Mouse (Mus musculus) hindbrain, embryonic 14.5 days (tissue): Measurements from ENCODE around the gene Hic2. TPM values are rescaled to one million over a fixed set of nuclear protein-coding genes. Genes with fewer than 3 reads are reported as not detected.
A peak's percentile ranks its signal among the peaks of the same experiment; 100 is the strongest.

ENCODE experiments used
- ATAC-seq: fragments of 200-750 bp; cut with Nextera tagmentation; 2 replicates; pipeline ENCODE4 v1.8.0; 2017; ENCODE audit warnings: moderate number of reproducible peaks, mild to moderate bottlenecking, moderate TSS enrichment, moderate library complexity; ENCODE audit not compliant: low FRiP score
- DNase-seq: peaks from one replicate; pipeline ENCODE4 v3.0.0-alpha.2; 2015; ENCODE audit warnings: low spot score
- H3K27ac ChIP-seq: fragments of 300-500 bp; sonication (generic); 2 replicates; pipeline ENCODE4 v1.5.1; 2014; ENCODE audit warnings: mild to moderate bottlenecking, moderate library complexity
- H3K27me3 ChIP-seq: fragments of 300-500 bp; sonication (generic); 2 replicates; pipeline ENCODE4 v1.6.1; 2014; ENCODE audit warnings: mild to moderate bottlenecking, low read length, mixed read lengths; ENCODE audit not compliant: control insufficient read depth, insufficient read depth
- H3K36me3 ChIP-seq: fragments of 300-500 bp; sonication (generic); replicated peaks from 2 replicates; pipeline ENCODE4 v1.6.1; 2014; ENCODE audit not compliant: control insufficient read depth, insufficient read depth
- H3K4me1 ChIP-seq: fragments of 300-500 bp; sonication (generic); replicated peaks from 2 replicates; pipeline ENCODE4 v1.6.1; 2014; ENCODE audit warnings: antibody characterized with exemption, low read length, mixed read lengths; ENCODE audit not compliant: control insufficient read depth, insufficient read depth
- H3K4me2 ChIP-seq: fragments of 300-500 bp; sonication (generic); replicated peaks from 2 replicates; pipeline ENCODE4 v1.6.1; 2014; ENCODE audit warnings: mild to moderate bottlenecking, moderate library complexity
- H3K4me3 ChIP-seq: fragments of 300-500 bp; sonication (generic); replicated peaks from 2 replicates; pipeline ENCODE4 v1.5.1; 2014; ENCODE audit warnings: mild to moderate bottlenecking, low read length
- H3K9ac ChIP-seq: fragments of 300-500 bp; sonication (generic); 2 replicates; pipeline ENCODE4 v1.6.1; 2014
- H3K9me3 ChIP-seq: fragments of 300-500 bp; sonication (generic); 2 replicates; pipeline ENCODE4 v1.6.1; 2016; ENCODE audit warnings: low read length; ENCODE audit not compliant: control insufficient read depth
- WGBS: fragments of 180-500 bp; shearing (Covaris S2); extraction: QIAGEN DNeasy Blood & Tissue Kit; methylation state at CpG from one replicate; pipeline ENCODE4 v1.1.7; 2014; 5-methylcytosine and 5-hydroxymethylcytosine counted together
- polyA plus RNA-seq: library from polyadenylated mRNA; unstranded; fragments of >200 nt; fragmentation: Nextera tagmentation; extraction: Ambion mirVana; gene quantifications from 2 replicates; pipeline ENCODE4 v1.2.1, GENCODE M21; 2014

The Hic2 gene
- polyA plus RNA-seq, 1 experiment from 2014 or later, result 5.5 TPM

GRCm38 (mm10) chr16:17249135-17249534, 15.8 kb downstream of the Hic2 start:
- Histone ChIP-seq H3K27me3 (no peaks in the 10 kb centered on the region), H3K4me1 (peaks cover 28% of the 10 kb centered on the region), H3K36me3 (no peaks in the 10 kb centered on the region), H3K4me3 (no peak overlapping the region), H3K4me2 (no peak overlapping the region), H3K27ac (no peak overlapping the region), H3K9me3 (no peaks in the 10 kb centered on the region), H3K9ac (no peak overlapping the region)
- no peak for DNase-seq
- WGBS, result 75% methylated on average over 6 of the region's 6 CpGs
- no peak for ATAC-seq

- H3K27ac ChIP-seq, result no peak overlapping the region
- DNase-seq (peak; percentile 64), ATAC-seq (0 out of 2 replicates have a peak, but pooled peaks have one; percentile 4)
- no peaks in the 10 kb centered on the region for H3K9me3 ChIP-seq
- H3K4me2 ChIP-seq, result no peak overlapping the region
- no peak overlapping the region for H3K9ac ChIP-seq
- no peaks in the 10 kb centered on the region for H3K27me3 ChIP-seq
- H3K36me3 ChIP-seq, result peaks cover 8% of the 10 kb centered on the region; the same call in 1 of the 2 replicates
- H3K4me1 ChIP-seq, result peaks cover 30% of the 10 kb centered on the region
- 62% methylated on average over 3 of the region's 3 CpGs for WGBS
- no peak overlapping the region for H3K4me3 ChIP-seq
Measured at GRCm38 (mm10) chr16:17251539-17251938, 18.2 kb downstream of the Hic2 start.

DNA sequence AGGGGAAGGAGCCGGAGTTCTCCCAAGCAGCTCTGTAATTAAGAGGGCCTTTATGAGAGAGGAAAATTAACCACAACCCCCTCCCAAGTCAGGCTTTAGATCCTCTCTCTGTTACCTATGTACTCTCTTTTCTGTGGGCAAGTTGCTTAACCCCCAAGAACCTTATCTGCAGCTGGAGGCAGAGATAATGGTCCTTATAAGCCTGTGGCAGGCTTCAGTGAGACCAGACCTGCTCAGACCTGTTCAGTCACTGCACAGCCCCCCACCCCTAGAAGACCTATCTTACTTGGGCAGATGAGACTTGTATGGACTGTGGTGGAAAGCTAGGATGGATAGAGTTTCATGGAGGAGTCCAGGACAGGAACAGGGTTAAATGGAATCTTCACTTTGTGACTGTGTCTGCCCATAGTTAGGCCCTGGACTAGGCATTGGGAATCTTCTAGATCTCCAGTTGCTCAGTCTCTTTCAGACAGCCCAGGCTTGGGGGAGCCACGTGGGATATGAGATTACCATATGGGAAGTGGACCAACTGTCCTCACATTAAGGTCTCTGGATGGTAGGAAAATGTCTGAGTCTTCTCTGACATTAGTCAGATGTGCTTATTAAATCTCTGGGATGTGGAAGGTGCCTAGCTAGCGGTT, 18.8 kb downstream of the Hic2 start:
- ATAC-seq, result no peak
- no peak overlapping the region for H3K4me2 ChIP-seq
- no peak for DNase-seq
- H3K27me3 ChIP-seq, result no peaks in the 10 kb centered on the region
- H3K9ac ChIP-seq, result no peak overlapping the region
- 79% methylated on average over 3 of the region's 3 CpGs for WGBS
- H3K36me3 ChIP-seq, result peaks cover 14% of the 10 kb centered on the region
- H3K27ac ChIP-seq, result no peak overlapping the region
- H3K9me3 ChIP-seq, result no peaks in the 10 kb centered on the region
- H3K4me3 ChIP-seq, result no peak overlapping the region
- peaks cover 30% of the 10 kb centered on the region for H3K4me1 ChIP-seq

DNA sequence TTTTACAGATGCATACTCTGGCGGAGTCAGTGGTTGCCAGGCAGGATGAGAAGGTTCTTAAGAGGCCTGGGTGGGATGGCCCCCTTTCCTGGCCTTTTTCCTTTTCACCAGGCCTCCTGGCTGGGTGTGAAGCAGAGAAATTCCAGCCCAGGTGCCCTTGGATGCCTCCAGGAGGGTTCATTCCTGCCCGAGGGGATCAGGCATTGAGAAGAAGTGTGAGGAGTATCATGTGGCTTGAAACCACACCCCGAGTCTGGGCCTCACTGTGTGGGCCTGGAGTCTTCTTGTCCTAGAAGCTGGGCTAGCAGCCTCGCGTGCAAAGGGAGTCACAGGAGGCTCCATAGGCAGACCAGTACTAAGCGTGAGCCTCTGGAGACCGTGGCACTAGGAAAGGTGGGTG, 19.5 kb downstream of the Hic2 start:
- Histone ChIP-seq H3K9me3 (no peaks in the 10 kb centered on the region), H3K27ac (no peak overlapping the region), H3K36me3 (peaks cover 21% of the 10 kb centered on the region), H3K4me2 (no peak overlapping the region), H3K4me1 (peaks cover 30% of the 10 kb centered on the region), H3K4me3 (no peak overlapping the region), H3K9ac (no peak overlapping the region), H3K27me3 (no peaks in the 10 kb centered on the region)
- ATAC-seq, result no peak
- DNase-seq, result no peak
- 66% methylated on average over 7 of the region's 7 CpGs for WGBS

GRCm38 (mm10) chr16:17254005-17254597, 20.7 kb downstream of the Hic2 start:
- DNase-seq, result no peak
- Histone ChIP-seq H3K27ac (no peak overlapping the region), H3K36me3 (peaks cover 33% of the 10 kb centered on the region), H3K9me3 (no peaks in the 10 kb centered on the region), H3K4me1 (peaks cover 30% of the 10 kb centered on the region), H3K9ac (no peak overlapping the region), H3K27me3 (no peaks in the 10 kb centered on the region), H3K4me2 (no peak overlapping the region), H3K4me3 (no peak overlapping the region)
- WGBS, result 12% methylated on average over 4 of the region's 4 CpGs
- ATAC-seq, result no peak

DNA sequence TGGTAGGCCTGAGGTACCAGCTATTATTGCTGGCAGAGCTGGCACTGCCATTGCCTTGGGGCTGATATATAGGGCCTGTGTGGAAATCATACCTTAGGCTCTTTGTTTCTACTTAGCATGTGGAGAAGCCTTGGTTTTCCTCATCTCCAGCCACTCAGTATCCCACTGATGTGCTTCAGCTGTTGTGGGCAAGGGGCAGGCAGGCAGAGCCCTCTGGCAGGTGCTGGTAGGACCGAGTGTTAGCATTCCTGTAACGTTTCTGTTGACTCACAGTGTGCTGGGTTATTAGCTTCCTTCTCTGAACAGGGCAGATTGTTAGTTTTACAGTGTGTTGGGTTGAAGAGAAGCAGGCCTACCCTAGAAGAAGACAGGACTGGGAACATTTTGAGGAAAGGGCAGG, 21.9 kb downstream of the Hic2 start:
- Histone ChIP-seq H3K4me2 (no peak overlapping the region), H3K4me1 (peaks cover 30% of the 10 kb centered on the region), H3K27ac (no peak overlapping the region), H3K4me3 (no peak overlapping the region), H3K36me3 (peaks cover 41% of the 10 kb centered on the region), H3K9me3 (no peaks in the 10 kb centered on the region), H3K9ac (no peak overlapping the region), H3K27me3 (no peaks in the 10 kb centered on the region)
- WGBS, result 83% methylated on average over 2 of the region's 2 CpGs
- ATAC-seq, result no peak
- DNase-seq, result no peak

DNA sequence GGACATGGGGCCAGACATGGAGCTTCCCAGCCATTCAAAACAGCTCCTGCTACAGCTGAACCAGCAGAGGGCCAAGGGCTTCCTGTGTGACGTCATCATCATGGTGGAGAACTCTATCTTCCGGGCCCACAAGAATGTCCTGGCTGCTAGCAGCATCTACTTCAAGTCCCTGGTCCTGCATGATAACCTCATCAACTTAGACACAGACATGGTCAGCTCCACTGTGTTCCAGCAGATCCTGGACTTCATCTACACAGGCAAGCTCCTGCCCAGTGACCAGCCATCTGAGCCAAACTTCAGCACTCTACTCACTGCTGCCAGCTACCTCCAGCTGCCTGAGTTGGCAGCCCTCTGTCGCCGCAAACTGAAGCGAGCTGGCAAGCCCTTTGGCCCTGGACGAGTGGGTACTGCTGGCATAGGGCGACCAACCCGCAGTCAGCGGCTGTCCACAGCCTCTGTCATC, 24.0 kb downstream of the Hic2 start:
- ATAC-seq (0 out of 2 replicates have a peak, but pooled peaks have one; percentile 21), DNase-seq (no peak)
- Histone ChIP-seq H3K27me3 (no peaks in the 10 kb centered on the region), H3K4me3 (no peak overlapping the region), H3K27ac (no peak overlapping the region), H3K36me3 (peaks cover 59% of the 10 kb centered on the region), H3K4me1 (peaks cover 19% of the 10 kb centered on the region), H3K9ac (no peak overlapping the region), H3K9me3 (no peaks in the 10 kb centered on the region), H3K4me2 (no peak overlapping the region)
- 90% methylated on average over 9 of the region's 9 CpGs for WGBS

- Histone ChIP-seq H3K9ac (no peak overlapping the region), H3K27ac (no peak overlapping the region), H3K4me3 (no peak overlapping the region), H3K4me2 (no peak overlapping the region), H3K9me3 (no peaks in the 10 kb centered on the region), H3K27me3 (no peaks in the 10 kb centered on the region), H3K36me3 (peaks cover 61% of the 10 kb centered on the region), H3K4me1 (peaks cover 4% of the 10 kb centered on the region; the same call in 1 of the 2 replicates)
- 95% methylated on average over 12 of the region's 12 CpGs for WGBS
- ATAC-seq (no peak), DNase-seq (no peak)
Measured at GRCm38 (mm10) chr16:17258917-17259316, 25.5 kb downstream of the Hic2 start.

GRCm38 (mm10) chr16:17261341-17261740, 28.0 kb downstream of the Hic2 start:
- Histone ChIP-seq H3K4me2 (no peak overlapping the region), H3K9me3 (no peaks in the 10 kb centered on the region), H3K36me3 (peaks cover 52% of the 10 kb centered on the region), H3K27ac (no peak overlapping the region), H3K4me3 (no peak overlapping the region), H3K9ac (no peak overlapping the region), H3K27me3 (no peaks in the 10 kb centered on the region), H3K4me1 (no peaks in the 10 kb centered on the region)
- WGBS, result 93% methylated on average over 1 of the region's 1 CpGs
- DNase-seq (no peak), ATAC-seq (no peak)
